Mouse (Mus musculus) right cerebral cortex, postnatal 4 days (tissue): ENCODE results near the gene Cxcl14.

ENCODE experiments used
- DNase-seq: peaks from one replicate; pipeline ENCODE4 v3.0.0-alpha.2; 2022

Gene Cxcl14

DNA sequence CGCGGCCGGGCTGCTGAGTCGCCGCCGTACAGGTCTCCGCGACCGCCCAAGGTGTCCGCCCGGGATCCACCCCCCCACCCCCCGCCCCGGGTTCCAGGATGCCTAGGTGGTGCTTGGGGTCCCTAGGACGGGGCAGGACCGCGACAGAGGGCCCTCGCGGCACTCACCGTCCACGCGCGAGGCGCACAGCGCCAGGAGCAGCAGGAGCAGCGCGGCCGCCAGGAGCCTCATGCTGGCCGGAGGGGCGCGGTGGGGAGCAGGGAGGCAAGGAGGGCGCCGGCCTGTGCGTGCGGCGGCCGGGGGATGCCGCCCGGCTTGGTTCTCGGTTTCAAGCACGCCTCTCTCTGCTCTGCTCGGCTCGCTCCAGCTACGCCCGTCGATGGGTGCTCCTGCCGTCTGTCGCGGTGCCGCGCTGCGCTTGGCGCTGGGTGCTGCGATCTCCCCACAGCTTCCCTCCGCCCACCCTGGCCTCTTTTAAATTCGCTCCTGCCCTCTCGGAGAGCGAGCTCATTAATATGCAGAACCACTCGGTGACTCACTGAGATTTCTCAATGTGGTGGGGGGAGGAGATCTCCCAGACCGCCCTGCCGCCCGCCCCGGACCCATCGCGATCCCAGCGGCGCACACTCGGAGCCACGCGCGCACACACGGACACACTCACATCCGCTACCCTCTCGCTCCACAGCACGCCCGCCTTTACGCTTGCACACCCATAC is at the start of gene Cxcl14:
Gene Cxcl14, minus strand, starts transcription at position 609 of the 716 bp plus-strand sequence.
- DNase-seq, result peak; percentile 55

- no peak for DNase-seq
Measured at GRCm38 (mm10) chr13:56344355-56344754, 48.0 kb upstream of the Cxcl14 start.

GRCm38 (mm10) chr13:56342491-56342890 is 46.1 kb upstream of the Cxcl14 start:
- DNase-seq, result no peak

- DNase-seq, result no peak
Measured at GRCm38 (mm10) chr13:56340513-56340912, 44.2 kb upstream of the Cxcl14 start.

GRCm38 (mm10) chr13:56339816-56340215 is 43.5 kb upstream of the Cxcl14 start:
- DNase-seq, result no peak

- no peak for DNase-seq
Measured at GRCm38 (mm10) chr13:56336982-56337381, 40.6 kb upstream of the Cxcl14 start.

DNA sequence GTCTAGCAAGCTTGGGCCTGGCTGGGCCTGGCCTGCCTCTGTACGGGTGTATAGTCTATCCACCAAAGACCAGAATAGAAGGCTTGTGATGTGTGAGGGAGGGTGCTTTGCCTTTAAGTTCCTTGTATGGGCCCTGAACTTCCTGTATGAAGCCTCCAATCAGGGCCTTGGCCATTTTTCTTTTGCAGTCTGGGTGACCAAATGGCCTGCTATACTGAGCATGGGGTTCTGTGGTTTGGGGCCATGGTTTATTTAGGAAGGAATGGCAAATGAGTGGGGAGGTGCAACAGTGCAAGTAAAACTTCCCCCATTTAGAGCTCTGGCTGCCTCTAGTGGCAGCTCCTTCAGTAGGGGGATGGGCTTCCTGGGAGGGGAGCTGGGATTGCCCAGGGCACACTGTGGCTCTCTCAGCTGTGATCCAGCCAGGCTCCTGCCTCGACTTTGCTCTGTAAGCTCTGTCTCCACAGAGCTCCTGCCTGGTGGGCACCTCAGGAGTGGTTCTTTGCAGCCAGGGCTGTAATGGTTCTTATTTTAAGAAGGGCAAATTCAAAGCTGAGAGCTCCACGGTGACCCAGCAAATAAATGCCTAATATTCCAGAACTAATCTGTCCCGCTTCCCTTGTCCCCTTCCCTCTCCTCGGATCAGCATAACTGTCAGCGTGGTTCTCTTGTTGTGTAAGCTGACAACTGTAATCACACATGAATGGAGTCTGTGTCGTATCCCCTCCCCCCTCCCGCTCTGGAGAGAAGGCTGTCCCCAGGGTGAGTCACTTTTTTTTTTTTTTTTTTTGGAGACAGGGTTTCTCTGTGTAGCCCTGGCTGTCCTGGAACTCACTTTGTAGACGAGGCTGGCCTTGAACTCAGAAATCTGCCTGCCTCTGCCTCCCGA is 38.7 kb upstream of the Cxcl14 start:
- no peak for DNase-seq

DNA sequence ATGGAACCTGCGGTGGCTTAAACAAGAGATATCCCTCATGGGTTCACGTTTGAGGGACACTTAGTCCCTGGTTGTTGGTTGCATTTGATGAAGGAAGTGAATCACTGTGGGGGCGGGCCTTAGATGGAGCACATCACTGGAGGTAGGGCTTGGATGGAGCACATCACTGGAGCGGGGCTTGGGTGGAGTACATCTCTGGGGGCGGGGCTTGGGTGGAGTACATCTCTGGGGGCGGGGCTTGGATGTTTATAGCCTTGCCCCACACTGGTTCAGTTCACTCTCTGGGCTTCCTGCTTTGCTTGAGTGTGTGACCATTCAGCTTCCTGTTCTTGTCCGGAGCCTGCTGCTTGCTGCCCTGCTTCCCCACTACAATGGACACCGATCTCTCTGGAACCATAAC is 37.9 kb upstream of the Cxcl14 start:
- DNase-seq, result no peak

GRCm38 (mm10) chr13:56332356-56332755 is 36.0 kb upstream of the Cxcl14 start:
- no peak for DNase-seq

DNA sequence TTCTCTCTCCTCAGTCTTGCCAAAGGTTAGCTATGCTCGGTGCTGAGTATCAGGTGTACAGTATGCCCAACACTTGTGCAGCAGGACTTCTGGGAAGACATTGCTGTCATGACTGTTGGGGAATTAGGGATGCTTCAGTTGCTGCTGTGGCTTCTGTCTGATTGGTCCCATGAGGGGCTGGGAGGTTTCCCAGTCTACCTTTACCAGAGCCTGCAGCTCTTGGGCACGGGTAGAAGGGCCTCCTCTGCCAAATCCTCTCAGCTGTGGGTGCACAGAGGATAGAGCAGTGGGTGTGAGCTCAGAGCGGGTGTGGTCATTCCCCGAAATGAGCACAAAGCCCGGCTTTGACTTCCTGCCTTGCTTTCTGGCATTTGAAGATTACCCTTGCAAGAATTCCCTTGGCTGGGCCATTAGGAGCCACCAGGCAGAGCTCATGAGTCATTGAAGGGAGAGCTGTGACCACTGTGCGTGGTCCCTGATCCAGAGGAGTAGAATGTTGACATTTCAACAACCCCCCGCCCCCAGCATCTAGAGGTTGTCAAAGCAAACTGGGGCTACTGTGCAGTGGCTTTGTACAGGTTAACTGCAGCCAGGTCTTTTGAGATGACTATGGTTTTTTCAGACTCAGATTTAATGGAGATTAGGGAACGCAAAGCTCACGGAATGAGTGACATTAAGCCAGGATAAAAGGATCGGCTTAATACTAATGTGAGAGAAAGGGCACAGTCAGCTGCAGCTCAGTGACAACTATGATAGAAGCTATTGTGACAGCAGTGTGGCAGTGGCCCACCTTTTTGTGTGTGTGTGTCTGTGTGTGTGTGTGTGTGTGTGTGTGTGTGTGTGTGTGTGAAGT is 34.5 kb upstream of the Cxcl14 start:
- no peak for DNase-seq

GRCm38 (mm10) chr13:56329769-56330168 is 33.4 kb upstream of the Cxcl14 start:
- no peak for DNase-seq

DNA sequence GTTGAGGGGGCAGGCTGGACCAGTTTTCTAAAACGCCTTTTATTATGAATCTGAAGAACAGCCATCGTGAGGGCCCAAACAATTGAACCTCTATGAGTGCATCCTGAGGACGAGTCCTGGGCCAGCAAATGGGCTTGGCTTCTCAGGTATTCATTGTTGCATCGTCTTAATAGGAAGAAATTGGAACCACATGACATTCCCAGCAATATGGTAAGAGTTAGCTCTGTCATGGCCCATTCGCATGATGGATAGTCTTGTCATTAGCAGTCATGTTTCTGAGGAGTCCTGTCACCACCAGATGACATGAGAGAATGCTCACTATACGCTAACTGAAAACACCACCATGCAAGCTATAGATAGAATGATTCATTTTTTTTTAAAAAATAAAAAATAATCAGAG is 32.8 kb upstream of the Cxcl14 start:
- DNase-seq, result no peak

GRCm38 (mm10) chr13:56327779-56328178 is 31.4 kb upstream of the Cxcl14 start:
- DNase-seq, result no peak

DNA sequence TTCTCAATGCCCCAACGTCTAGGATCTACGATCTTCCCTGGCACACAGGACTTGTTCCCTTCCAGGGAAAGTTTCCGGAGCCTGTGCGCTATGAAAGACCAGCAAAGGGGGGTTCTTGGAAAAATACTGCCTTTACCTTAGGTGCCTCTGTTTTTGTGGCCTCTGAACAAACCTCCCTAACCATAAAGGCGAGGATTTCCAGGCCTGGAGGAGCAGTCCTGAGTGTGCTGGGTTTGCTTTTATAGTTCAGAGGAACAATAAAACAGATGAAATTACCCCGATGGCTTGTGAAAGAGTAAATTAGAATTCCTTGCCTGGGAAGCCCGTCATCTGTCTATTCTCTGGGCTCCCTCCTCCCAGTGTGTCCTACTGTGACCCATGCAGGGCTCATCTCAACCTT is 25.3 kb upstream of the Cxcl14 start:
- DNase-seq, result no peak

GRCm38 (mm10) chr13:56316930-56317329 is 20.6 kb upstream of the Cxcl14 start:
- no peak for DNase-seq

GRCm38 (mm10) chr13:56315201-56315600 is 18.9 kb upstream of the Cxcl14 start:
- DNase-seq, result no peak

DNA sequence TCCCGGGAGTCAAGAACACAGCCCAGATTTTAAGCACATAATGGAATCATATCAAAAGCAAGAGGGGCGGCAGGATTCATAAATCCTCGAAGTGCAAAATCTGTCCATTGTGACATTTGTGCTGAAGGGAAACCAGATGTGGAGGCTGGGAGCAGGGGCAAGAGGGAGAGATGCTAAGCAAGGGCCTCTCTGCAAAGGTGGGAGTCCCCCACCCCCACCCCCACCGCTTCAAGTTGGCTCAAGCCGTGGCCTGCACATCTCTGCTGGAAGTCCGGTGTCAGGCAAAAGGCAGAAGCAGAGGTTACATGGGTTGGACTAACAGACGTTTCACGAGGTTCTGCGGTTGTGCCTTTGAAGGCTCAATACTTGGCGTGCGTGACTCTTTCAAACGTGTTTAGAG is 8.7 kb upstream of the Cxcl14 start:
- DNase-seq, result no peak

DNA sequence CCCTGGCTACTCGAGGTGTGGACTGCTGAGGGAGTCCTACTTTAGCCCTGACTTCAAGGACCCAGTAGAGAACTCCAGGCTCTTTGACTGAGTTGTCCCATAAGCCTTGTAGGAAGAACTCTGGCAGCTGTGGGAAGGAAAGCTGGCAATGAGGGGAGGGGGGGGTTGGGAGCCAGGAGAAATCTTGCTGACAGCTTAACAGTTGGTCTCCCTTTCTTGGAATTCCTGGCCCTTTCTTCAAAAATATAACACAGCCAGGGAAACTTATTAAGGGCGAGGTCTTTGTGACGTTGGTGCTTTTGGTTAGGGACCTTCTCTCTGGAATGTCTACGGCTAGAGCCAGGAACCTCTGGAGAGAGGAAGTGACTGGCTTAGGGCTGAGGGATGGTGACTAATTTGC is 8.1 kb upstream of the Cxcl14 start:
- no peak for DNase-seq

DNA sequence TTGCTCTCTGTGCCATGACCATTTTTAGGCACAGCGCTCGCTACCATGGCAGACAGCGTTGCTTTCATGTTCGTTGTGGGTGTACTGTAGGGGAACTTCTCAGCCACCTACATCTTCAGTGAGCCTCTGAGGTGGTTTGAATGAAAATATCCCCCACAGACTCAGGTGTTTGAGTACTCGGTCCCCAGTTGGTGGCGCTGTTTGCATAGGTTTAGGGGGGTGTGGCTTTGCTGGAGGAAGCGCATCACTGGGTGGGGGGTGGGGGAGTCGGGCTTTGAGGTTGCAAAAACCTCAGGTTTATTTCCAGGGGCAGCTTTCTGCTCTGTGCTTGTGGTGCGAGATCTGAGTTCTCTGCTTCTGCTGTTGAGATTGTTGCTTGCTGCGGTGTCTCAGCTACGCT is 3.0 kb upstream of the Cxcl14 start:
- no peak for DNase-seq

DNA sequence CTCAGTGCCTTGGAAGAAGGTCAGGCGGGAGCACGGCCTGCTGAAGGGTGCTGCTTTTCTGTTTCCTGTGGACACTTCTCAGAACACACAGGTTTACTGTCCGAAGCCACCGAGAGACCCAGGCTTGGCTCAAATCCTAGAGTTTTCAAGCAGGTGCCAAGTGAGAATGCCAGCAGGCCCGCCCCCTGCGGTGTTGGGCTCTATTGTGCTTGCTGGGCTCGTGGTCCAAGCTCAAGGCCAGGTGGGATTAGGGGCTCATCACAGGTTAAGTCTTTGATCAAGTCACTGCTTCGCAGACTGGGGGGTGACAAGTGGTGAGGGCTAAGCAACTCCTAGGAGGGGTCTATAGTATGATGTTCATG is 289 bp upstream of the Cxcl14 start:
- DNase-seq, result peak; percentile 12

DNA sequence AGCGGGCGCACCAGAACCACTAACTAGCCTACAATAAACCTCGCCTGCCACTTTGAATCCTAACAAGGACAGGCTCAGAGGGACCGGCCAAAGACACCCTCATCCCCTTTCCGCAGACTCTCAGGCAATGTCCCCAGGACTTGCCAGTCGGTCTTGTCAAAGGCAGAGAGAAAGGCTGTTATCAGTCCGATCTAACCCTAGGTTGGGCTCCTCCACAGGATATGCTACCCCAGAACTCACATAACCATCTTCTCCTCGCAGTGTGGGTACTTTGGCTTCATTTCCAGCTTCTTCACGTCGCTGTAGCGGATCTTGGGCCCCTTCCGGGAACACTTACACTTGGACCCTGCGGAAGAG is 787 bp downstream of the Cxcl14 start:
- DNase-seq, result no peak

- DNase-seq, result no peak
Measured at GRCm38 (mm10) chr13:56294908-56295307, 1.4 kb downstream of the Cxcl14 start.

DNA sequence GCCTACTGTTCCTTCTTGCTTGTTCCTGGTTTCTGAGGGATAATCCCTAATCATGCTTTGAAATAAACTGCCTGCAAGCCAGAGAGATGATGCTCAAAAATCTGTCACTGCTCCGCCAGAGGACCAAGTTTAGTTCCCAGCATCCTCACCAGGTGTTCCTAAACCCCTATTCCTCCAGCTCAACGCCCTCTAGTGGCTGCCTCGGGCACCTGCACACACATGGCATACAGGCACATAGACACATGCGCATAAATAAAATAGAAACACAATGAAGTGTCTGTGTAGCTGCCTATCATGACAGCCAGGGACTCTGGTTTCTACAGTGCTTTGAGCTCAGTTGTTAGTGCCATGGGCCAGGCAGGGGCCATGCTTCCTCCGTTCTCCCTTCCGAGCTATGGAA is 6.4 kb downstream of the Cxcl14 start:
- DNase-seq, result no peak

DNA sequence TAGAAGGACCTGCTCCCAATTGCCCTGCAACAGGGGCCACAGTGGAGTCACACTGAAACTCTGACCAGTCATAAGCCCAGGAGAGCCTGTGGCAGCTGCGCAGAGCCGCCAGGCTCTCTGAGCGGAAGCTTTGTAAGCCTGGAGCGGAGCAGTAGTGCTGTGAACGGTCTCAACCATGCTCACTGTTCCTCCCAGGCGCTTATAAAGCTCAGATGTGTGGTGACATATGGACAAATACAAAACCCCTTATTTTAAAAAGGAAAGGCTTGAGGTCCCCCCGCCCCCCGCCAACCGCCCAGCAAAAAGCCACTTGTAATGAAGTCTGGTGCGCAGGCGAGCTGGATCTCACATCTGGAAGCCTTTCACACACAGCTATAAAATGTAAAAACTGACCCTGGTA is 7.1 kb downstream of the Cxcl14 start:
- DNase-seq, result no peak
